Mouse (Mus musculus) B cell, adult 67 days (primary cell): ENCODE results near the gene Riok2. TPM values are rescaled to one million over a fixed set of nuclear protein-coding genes. Genes with fewer than 3 reads are reported as not detected.

Experiments
- total RNA-seq, 2 experiments: library from RNA; stranded (reverse); gene quantifications; 4 replicates each; pipeline ENCODE4 v1.2.4; 2023

Gene Riok2
- 10 to 100 TPM; 19.2 to 25.8 TPM for total RNA-seq

GRCm38 (mm10) chr17:17373918-17374910 is at the start of gene Riok2:
Gene Riok2 (plus strand): TSS chr17:17374309.

DNA sequence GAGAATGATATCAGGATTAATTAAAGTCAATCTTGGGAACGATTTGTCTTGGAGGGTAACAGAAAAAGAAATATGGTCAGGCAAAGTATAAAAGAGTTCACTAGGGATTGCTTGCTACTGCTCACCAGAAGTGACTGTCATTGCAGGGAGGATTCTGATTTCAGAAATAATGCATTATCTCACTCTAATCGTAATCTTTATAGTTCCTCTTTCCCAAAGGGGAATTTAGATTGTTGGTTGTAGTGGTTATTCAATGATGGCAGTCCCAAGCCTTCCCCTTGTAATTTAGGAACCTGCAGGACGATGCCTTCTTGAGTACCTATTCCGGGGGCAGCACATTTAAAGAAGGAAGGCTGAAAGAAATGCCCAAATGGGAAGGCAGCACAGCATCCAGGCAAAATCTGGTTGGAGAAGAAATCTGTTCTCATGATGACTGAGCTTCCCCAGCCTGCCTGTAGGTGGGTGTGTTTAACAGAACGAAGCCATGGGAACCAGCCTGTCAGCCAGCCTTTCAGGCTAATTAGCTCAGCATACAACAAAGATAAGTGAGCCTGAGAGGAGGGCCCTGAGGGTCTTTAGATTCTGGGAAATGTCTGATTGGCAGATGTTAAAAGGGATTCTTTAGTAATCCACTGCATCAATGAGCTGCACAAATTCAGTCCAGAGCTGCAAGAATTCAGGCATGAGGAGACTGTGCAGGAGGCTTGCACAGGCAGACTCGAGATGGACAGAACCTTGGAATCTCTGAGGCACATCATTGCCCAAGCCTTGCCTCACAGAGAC is 28.3 kb downstream of the Riok2 start, which contains the start of gene Lix1:
TSS of gene Lix1 (plus strand) at position 451 of the 783 bp plus-strand sequence.

Other genes with a start within 250 kb of the Riok2 start
- gene Lix1, start 28.4 kb downstream of the Riok2 start, total RNA-seq: under 1 TPM in 1 of 2 experiments, not detected in 1; 0.29 TPM